Mouse (Mus musculus) spleen, adult 2 months (tissue): ENCODE data around the gene Hoxc10.

Experiments used
- CTCF ChIP-seq: fragments of 200-500 bp; IDR thresholded peaks from 2 replicates; pipeline ENCODE4 v1.5.1; 2011; ENCODE audit warnings: mild to moderate bottlenecking, inconsistent platforms; ENCODE audit not compliant: insufficient read depth, insufficient read length, insufficient replicate concordance; ENCODE audit errors: extremely low read depth
- POLR2A ChIP-seq: fragments of 200-500 bp; IDR thresholded peaks from 2 replicates; pipeline ENCODE4 v1.6.1; 2011; ENCODE audit warnings: low read depth, low read length, inconsistent platforms

DNA sequence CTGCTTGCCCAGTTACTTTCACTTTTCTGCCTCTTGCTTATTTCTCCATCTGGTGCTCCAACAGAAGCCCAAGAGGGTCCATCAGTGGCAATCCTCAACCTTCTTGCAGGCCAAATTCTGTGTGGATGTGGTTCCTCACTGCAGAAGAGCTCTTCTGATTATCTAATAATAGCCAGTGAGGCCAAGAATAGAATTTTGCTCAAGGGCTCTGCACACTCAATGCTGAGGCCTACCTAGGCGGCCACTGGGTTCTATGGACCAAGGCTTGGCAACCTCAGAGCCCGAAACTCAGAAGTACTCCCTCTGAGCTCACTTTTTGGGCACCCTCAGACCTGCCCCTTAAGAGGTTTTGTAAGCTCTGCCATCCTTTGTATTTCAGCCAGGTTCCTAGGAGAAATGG, 34.8 kb downstream of the Hoxc10 start:
- TF ChIP-seq CTCF: no peak
- no peak for TF ChIP-seq POLR2A
